Mouse (Mus musculus) left cerebral cortex, postnatal 4 days (tissue): Measurements from ENCODE around the gene Trim14. TPM values are rescaled to one million over a fixed set of nuclear protein-coding genes. Genes with fewer than 3 reads are reported as not detected.
"Not testable (repeated sequence)": the region's sequence is repeated elsewhere in the genome, so short reads cannot be mapped to it uniquely, and the experiment has no call there.

Experiments
- DNase-seq: peaks from one replicate; pipeline ENCODE4 v3.0.0-alpha.2; 2022
- intact Hi-C: fragments of 180-260 bp; cut with DNase I; formaldehyde crosslinking; loops from one replicate; pipeline ENCODE4 v1.15.1; 2025
- total RNA-seq, 2 experiments: library from RNA; stranded (reverse); gene quantifications; 2 replicates each; pipeline ENCODE4 v1.2.3; 2021

The Trim14 gene
- under 1 TPM; 0.48 to 0.88 TPM for total RNA-seq

GRCm38 (mm10) chr4:46535840-46536361 lies at the start of gene Trim14:
Gene Trim14, minus strand, starts transcription at chr4:46536141.
- DNase-seq: peak; percentile 13
- intact Hi-C loops: no loop called here

GRCm38 (mm10) chr4:46585041-46585810 lies 49.3 kb upstream of the Trim14 start:
- no peak for DNase-seq
- intact Hi-C loops: no loop called here

GRCm38 (mm10) chr4:46584536-46584935 lies 48.6 kb upstream of the Trim14 start:
- intact Hi-C loops, DNase-seq: not testable (repeated sequence)

- DNase-seq, intact Hi-C loops: not testable (repeated sequence)
Observed at GRCm38 (mm10) chr4:46584084-46584483, 48.1 kb upstream of the Trim14 start.

GRCm38 (mm10) chr4:46582024-46582423 lies 46.1 kb upstream of the Trim14 start:
- DNase-seq, intact Hi-C loops: not testable (repeated sequence)

GRCm38 (mm10) chr4:46581577-46581976 lies 45.6 kb upstream of the Trim14 start:
- intact Hi-C loops, DNase-seq: not testable (repeated sequence)

GRCm38 (mm10) chr4:46580799-46581243 lies 44.9 kb upstream of the Trim14 start:
- intact Hi-C loops, DNase-seq: not testable (repeated sequence)

- intact Hi-C loops, DNase-seq: not testable (repeated sequence)
Observed at GRCm38 (mm10) chr4:46578796-46579346, 42.9 kb upstream of the Trim14 start.

- DNase-seq: no peak
Observed at GRCm38 (mm10) chr4:46578228-46578627, 42.3 kb upstream of the Trim14 start.

GRCm38 (mm10) chr4:46575509-46576284 lies 39.8 kb upstream of the Trim14 start:
- DNase-seq, intact Hi-C loops: not testable (repeated sequence)

More at GRCm38 (mm10) chr4:46578228-46578627, 42.3 kb upstream of the Trim14 start:
- intact Hi-C loops: no loop called here

GRCm38 (mm10) chr4:46574841-46575240 lies 38.9 kb upstream of the Trim14 start:
- intact Hi-C loops: no loop called here
- DNase-seq: no peak

GRCm38 (mm10) chr4:46574024-46574753 lies 38.2 kb upstream of the Trim14 start:
- intact Hi-C loops: no loop called here
- peak; percentile 37 for DNase-seq

GRCm38 (mm10) chr4:46572616-46573015 lies 36.7 kb upstream of the Trim14 start:
- intact Hi-C loops: no loop called here

GRCm38 (mm10) chr4:46571744-46572143 lies 35.8 kb upstream of the Trim14 start:
- DNase-seq: no peak
- intact Hi-C loops: no loop called here

More at GRCm38 (mm10) chr4:46572616-46573015, 36.7 kb upstream of the Trim14 start:
- DNase-seq: no peak

- intact Hi-C loops: no loop called here
- DNase-seq: peak; percentile 89
Observed at GRCm38 (mm10) chr4:46569671-46570070, 33.7 kb upstream of the Trim14 start.

GRCm38 (mm10) chr4:46568169-46568568 lies 32.2 kb upstream of the Trim14 start:
- DNase-seq: no peak
- intact Hi-C loops: no loop called here

GRCm38 (mm10) chr4:46566931-46567671 lies 31.2 kb upstream of the Trim14 start:
- no peak for DNase-seq
- intact Hi-C loops: no loop called here

GRCm38 (mm10) chr4:46565393-46565955 lies 29.5 kb upstream of the Trim14 start:
- no peak for DNase-seq
- intact Hi-C loops: no loop called here

GRCm38 (mm10) chr4:46564247-46564646 lies 28.3 kb upstream of the Trim14 start:
- intact Hi-C loops: no loop called here
- DNase-seq: no peak
